Mouse (Mus musculus) cerebellum, adult 9-10 months (tissue): ENCODE data around the gene Dyrk1a.

ENCODE experiments used
- DNase-seq: peaks from one replicate; pipeline ENCODE4 v3.0.0; 2022

Gene Dyrk1a

DNA sequence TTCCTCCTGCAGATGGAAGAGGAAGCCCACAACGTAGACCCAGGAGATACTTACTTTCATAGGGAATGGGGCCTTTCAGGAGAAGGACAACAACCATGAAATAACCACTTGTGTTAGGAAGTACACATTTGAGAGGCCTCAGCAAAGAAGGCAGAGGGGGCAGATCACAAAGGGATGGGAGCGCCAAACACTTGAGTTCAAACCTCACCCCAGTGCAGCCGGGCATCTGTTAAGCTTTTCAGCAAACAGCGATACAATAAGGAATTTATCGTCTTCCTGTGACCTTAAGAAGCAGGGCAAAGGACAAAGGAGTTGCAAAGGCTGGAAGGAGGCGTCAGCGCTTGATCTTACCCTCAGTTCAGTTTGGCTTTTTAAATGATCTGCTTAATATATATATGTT is 10.0 kb upstream of the Dyrk1a start:
- no peak for DNase-seq

DNA sequence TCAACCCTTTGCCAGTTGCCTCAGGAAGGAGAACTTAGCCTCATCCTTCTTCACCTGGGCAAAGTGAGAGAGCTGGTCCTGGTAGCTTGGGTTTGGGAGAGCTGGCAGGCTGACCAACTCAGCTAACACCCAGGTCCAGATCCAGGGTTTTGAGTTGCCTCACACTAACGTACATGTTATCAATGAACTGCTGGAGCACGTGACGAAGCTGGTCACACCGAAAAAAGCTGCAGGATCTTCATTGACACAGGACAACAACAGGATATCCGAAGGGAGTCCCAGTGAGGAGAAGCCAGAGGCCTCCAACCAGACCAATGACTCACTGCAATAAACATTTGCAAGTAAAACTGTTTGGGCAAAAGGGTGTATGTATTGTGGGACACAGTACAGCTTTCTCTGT is 9.2 kb upstream of the Dyrk1a start:
- DNase-seq: no peak

DNA sequence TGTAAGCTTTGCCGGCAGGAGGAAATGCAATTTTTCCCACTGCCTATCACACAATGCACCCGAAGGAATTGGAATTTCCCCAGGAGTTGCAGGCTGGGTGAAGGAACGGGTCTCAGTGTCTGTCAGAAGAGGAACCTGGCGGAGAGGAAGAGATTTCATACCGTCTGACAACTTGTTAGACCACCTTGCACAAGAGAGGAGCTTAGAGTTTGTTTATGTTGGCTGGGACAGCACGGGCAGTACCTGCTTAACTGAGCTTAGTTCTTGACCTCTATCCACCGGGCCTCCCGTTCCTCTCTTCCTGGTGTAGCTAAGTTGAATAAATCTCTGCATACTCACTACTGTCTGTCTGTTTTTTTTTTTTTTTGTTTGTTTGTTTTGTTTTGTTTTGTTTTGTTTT is 3.7 kb upstream of the Dyrk1a start:
- no peak for DNase-seq

DNA sequence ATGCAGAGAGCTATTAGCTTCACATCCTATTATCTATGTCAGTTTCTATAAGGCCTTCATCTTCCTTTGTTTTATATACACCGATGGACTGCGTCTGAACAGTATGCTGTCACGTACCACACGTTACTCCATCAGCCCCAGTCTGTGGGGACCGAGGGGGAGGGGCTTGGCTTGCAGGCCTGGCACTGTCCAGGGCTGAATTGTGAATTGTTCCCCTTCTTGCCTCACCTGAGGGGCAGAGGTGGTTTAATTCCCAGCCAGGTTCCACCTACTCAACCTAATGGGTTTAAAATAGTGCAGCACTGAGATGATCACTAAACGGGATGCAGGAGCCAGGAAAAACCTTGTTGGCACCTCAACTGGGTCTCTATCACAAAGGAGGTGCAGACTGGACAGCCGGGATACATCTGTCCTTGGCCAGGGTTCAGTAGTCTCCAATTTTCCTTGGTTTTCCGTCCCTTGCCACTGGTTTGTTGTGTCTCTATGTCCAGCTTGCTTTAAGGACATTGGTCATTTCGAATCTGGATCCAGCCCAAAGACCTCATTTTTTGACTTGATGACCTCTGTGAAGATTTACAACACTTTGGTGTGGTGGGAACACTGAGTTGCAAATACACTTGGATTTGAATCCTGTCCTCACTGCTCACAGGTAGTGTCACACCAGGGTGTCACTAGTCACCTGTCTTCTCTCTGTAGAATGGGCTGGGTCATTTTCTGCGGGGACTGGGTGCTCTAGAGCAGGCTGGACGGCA is 2.8 kb upstream of the Dyrk1a start:
- DNase-seq: peak; percentile 63

DNA sequence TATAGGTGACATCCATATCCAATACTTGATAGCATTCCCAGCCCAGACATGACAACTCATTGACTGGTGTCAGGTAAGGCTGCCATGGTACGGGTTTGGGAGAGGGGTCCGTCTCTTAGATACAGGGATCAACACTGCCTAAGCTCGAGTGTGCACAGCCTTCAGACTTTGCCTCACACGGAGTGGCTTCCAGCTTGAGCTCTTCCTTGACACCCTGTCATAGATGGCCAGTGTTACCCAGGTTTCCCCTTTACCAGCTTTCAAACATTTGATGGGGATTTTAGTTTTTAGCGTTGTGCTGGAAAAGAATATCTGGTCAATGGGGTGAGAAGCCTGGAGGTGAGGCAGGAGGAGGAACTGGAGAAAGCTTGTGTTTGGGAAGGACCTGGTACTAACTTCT is 2.1 kb upstream of the Dyrk1a start:
- DNase-seq: peak; percentile 57

DNA sequence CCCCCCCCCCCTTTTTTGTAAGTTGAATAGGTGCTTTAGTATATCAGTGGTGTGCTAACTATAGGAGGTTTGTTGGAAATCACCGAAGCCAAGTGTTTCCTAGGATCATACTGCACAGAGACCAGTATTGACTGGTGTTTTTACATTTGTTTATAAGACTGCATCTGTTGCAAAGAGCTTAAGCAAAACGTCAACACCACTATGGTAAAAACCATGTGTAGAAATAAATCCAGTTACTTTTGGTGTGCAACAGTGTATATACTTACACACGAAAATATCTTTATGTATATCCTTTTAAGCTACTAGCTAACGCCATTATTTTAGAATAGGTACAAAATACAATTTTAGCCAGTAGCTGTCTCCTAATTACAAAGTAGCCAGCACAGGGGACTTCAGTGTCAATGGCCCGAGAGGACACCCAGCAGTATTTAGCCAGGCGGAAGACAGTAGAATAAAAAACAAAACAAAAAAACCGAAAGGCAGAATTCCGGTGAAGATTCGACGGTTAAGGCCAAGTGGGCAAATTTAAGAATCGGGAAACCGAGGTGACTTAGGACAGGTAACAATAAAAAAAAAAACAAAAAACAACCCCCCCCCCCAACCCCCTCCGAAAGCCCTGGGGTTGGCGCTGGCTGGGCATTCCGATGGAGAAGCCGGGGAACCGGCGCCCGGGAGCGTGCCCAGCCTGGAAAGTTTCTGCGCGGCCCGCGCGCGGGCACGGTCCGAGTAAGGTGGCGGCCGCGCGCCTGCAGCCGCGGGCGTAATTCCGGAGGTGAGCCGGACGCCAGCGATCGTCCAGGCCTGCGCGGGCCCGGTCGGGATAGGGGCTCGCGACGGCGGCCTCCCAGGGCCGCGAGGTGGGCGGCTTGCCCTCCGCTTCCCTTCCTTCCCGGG is 1.2 kb upstream of the Dyrk1a start:
- DNase-seq: peak; percentile 85

DNA sequence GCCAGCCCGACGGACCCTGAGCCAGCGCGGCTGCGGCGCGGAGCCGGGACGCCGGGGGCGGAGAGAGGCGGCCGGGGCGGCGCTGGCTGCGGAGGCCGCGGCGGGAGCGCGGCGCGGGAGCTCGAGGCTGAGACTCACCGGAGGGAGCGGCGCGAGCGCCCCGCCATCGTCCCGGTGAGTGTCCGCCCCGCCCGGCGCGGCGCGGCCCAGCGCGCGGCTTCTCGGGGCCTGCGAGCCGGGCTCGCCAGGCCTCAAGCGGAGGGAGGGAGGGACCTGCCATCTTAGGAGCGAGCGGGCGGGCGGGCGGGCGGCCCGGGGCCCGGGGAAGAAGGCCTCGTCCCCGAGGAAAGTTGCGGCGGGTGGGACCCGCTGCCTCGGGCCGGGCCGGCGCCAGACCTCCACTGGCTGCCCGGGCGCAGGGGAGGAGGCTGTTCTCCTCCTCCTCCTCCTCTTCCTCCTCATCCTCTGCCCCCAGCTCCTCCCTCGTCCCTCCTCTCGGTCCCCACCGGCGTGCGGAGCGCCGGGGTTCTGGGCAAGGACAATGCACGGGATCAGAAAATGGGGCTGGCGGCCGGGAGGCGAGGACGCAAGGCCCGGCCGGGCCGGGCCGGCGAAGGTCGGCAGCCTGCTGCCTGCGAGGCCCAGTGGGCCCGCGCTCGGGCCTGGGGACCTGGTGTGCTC is 691 bp downstream of the Dyrk1a start:
- DNase-seq: peak; percentile 64

DNA sequence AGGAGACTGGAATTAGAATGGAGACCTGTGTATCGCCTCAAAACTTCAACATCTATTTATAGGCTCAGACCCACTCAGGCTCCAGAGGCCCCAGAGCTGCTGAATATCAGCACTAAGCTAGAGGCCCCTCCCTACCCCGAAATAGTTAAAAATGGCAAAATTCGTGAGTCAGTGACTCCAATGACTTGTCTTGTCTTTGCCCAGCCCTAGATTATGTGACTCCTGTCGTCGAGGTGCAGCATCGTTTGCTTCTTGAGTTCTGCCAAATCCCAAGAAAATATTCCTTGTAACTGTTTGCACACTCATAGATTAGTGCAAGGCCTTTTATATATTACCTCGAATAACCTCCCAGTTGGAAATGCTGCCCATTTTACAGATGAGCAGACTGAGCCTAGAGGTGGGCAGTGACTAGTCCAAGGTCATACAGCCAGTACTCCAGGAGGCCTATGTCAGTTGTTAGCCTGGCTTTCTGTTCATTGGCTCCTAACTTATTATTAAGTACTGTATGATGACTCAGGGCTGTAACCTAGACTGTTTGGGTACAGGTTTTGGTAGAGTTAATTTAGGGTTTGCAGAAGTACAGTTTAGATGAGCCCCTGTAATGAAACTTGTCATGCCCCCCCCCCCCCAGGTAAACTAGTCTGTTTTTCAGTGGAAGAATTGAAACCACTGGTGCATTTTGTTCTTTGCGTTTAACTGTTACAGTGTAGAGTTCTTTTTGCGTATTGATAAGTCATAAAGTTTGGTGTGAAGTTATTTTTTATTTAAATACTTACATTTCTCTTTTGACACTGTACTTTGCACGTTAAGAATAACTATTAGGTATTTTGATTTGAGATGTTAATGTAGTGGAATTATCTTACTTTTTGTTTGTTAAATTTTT is 1.5 kb downstream of the Dyrk1a start:
- DNase-seq: peak; percentile 61

DNA sequence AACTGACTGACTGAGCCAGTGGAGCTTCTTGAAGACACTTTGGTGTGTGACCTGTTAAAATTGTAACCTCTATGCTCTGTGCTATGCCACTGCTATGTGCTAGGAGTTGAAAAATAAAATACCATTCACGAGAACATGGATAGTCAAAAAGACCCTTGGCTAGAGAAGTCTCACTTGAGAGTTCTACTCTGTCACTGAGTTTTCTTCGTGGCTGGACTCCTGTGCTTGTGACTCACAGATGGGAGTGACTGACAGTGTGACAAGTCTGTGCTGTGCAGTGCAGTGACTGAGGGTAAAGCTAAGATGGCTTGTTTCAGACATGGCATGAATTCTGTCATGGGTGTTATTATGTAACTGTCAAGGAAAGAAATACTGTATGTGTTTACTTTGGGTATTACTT is 2.6 kb downstream of the Dyrk1a start:
- DNase-seq: no peak

DNA sequence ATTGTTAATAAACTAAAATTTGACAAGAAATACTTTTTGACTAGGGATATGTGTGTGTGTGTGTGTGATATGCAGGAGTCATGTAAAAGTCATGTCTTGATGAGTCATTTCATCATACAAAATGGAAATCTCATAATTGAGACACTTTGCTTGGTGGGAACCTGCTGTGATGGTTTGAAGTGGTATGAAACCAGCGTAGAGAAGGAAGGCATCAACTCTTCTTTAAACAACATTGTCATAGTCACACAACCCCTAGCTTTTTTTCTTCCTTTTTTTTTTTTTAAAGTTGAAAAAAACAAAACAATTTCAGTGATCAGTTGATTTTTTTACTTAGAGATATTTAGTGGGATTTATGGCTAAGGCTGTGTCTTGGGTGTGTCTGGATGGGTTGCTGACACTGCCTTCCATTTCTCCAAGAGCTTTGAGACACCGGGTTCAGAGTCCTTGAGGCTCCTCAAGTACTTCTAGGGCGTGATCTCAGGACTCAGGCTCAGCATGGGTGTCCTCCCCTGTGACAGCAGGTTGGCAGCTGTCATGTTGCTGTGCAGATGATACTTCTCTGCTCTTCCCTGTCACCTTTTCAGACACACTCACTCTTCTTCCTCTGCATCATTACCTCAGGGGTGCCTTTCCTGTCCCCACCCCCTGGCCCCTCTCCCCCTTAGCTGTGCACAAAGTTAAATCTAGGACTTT is 4.4 kb downstream of the Dyrk1a start:
- no peak for DNase-seq

DNA sequence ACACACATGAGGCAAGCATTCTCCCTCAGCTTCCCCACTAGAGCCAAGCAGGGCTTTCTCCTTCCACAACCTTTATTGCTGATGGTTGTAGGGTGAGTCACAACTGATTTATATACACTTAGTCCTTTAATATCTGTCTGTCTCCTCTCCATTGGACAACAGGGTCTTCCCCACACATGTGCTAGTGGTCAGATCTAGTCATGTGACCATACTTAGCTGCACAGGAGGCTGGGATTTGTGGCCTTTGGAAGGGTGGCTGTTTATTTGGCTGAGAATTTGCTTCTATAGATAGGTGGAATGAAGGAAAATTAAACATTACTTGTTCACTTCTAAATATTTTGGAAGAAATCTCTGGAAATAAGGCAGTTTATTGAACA is 4.9 kb downstream of the Dyrk1a start:
- DNase-seq: no peak

DNA sequence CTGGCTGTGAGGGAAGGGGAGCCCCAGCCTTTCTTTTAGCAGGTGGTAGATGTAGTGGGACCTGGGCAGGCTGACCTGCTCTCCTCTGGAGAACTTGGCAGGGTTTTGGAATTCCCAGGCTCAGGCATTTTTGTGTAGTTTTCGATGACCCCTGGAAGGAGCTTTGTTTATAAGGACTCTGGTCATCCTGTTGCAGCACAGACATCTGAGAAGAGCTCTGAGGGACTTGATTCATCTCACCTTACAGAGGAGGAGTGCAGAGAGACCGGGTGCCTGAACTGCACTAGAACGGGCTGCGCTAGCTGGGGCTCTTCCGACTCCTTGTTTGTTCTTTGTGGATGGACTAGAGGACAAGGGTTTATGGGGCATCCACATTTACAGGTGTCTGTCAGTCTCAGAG is 5.9 kb downstream of the Dyrk1a start:
- DNase-seq: no peak

DNA sequence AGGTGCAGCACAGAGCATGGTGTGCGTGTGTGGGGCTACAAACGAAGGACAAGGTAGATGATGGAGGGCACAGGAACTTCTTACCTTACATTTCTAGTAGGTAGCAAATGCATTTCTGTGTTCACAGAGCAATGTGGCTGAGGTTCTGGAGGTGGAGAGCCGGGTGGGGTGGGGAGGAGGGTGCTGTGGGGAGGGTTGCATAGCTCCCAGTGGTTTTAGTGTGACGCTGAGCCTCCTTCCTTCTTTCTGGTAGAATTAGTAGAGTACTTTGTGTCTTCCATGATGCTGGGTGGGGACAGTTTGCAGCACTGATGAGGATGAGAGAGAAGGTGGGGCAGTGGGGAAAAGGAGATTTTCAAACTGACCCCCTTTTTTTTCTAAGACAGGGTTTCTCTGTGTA is 9.5 kb downstream of the Dyrk1a start:
- DNase-seq: no peak

DNA sequence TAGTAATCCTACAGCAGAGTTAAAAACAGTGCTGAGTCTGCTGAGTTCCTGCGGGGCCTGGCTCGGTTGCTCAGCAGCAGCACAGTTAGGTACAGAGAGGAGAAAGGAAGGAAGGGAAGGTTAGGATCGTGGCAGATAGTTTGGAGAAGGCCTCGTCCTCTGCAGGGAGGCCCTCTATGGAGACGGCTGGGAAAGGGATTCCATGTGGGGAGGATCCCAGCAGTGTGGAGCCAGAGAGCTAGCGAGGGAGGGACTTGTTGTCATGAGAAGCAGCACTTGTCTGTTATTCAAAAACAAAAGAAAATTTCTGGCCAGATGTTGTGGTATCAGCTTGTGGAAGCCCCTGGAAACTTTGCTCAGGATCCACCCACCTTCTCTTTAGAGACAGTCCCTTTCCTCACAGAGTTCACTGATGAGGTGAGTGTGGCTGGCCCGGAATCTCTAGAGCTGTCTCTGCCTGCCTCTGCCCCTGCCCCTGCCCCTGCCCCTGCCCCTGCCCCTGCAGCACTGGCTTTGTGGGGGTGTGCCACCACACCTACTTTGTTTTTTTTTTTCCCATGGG is 11.1 kb downstream of the Dyrk1a start:
- DNase-seq: no peak

DNA sequence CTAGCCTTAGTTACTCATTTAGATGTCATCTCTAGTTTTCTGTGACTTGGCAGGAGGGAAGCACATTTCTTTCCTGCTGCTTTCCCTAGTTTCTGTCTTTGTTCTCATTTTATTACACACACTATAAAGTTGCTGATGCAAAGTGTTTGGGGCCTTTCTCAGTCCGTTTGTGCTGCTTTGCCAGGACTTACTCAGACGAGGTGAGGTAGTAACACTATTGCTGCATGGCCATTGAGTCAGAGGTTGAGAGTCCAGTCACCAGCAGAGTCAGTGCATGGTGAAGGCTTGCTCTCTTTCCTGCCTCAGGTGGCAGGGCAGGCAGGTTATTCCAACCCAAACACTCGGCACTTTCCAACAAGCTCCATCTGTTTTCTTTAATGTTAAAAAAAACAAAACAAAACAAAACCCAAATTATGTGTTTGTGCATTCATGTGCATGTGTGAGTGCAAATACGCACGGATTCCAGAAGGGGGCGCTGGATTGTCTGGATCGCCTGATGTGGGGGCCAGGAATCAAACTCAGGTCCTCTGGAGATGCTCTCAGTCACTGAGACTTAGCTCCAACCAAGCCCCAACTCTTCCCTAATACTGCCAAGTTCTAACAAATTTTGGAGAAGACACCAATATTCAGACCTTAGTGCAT is 16.7 kb downstream of the Dyrk1a start:
- DNase-seq: no peak

DNA sequence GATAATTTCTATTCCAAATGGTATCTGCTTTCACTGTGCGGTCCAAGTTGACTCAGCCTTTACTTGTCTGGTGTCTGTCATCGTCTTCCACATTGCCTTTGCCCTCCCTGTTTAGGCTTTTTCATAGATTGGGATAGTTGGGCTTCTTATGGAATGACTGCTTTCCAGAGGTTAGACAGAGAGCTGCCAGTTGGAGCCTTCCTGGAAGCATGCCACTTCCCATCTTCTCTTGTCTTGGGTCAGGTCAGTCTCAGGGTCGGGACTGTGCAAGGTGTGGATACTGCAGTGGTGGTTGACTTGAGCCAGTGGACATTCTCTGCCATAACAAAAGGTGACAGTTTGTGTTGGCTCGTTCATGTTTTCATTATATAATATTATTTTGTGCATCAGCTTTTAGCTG is 17.7 kb downstream of the Dyrk1a start:
- no peak for DNase-seq

DNA sequence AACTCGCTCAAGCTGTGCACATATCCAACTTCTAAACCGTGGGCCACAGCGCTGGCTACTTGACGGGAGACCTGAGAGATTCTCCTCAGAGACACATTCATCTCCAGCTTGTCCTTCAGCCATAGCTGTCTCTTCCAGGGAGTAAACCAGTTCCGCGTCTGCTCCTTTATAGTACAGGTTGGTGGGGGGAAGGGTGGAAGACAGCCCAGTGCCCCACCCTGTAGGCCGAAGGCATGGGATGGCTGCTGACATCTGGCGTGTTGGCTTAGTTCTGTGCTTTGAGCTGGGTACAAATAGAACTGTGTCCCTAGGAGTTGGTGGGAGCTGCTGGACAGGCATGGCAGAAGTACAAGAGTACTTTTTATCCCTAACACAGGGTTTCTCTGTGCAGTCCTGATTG is 18.4 kb downstream of the Dyrk1a start:
- DNase-seq: peak; percentile 52

DNA sequence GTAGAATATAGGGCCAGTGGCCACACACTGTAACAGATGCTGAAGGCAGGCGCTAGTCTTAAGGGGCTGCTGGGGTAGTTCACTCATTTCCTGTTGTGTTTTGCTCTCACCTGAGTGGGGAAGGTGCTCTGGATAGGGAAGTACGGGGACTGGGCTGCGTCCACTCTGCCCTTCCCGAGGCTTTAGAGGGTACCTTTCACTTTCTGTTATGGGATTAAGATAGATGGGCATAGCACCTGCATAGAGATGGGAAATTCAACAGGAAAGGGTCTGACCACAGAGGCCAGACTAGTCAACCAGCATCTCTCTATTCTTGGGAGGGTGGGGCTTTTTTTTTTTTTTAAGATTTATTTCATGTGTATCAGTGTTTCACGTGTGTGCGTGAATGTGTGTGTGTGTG is 19.2 kb downstream of the Dyrk1a start:
- DNase-seq: no peak

DNA sequence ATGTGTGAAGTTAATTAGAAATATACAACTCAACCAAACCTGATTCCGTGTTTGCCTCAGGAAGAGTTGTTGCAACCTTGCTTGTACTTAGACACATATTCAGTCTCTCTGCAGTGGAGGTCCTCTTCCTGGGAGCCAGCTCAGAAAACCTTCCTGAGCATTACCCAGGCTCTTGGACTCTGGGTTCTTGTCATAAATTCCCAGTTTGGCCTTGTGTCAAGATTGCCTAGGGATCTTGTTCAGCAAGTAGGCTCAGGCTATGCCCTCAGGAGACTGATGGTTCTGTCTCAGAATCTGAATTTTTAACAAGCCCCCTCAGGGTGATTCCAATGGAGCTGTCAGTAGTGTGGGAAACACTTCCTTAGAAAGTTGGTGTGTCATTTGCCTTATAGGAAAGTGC is 19.8 kb downstream of the Dyrk1a start:
- no peak for DNase-seq

DNA sequence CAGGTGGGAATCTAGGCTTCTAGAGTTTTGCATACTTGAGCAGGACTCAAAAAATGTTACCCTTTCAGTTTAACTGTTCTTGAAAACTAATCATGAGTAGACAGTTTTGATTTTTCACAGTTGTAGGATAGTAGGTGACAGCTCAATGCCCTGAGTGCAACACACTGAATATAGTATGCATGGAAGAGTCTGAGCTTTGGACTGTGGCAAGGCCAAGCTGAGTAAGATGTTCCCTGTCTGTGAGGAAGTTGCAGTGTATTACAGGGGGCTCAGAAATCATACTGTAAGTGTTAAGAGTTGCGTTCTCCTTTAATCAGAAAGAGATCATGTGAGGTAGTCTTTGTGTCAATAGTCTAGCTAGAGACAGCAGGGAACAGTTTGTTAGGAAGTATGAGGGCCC is 20.4 kb downstream of the Dyrk1a start:
- no peak for DNase-seq

DNA sequence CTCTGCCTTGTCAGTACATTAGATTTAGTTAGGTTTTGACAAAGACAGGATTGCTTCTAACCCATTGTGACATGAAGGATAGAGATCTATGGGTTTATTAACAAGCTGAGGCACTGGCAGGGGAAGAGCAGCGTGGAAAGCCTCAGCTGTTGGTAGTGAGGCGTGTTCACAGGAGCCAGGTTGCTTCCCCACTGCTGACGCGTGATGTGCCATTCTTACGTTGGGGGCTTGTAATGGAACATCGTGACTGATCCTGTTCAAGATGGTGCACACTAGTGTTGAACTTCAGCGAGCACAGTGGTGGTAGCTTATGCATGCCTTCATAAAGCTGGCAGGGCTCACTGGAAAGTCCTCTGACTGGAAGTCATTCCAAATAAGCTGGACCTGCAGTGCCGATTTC is 21.2 kb downstream of the Dyrk1a start:
- DNase-seq: no peak
